Mouse (Mus musculus) adrenal gland, postnatal 4 days (tissue): ENCODE data around the gene Olfr282. TPM values are rescaled to one million over a fixed set of nuclear protein-coding genes. Genes with fewer than 3 reads are reported as not detected.
"Not testable (repeated sequence)": the region's sequence is repeated elsewhere in the genome, so short reads cannot be mapped to it uniquely, and the experiment has no call there.

Experiments
- DNase-seq, 2 experiments: peaks; one replicate each; pipeline ENCODE4 v3.0.0; 2021 to 2022; ENCODE audit warnings: low spot score in 2 of 2, mixed read lengths in 2 of 2
- long read RNA-seq, 2 experiments: library from polyadenylated mRNA; stranded (forward); transcript quantifications; one replicate each; pipeline ENCODE4 v2.0.0; 2021
- total RNA-seq, 2 experiments: library from RNA; stranded (reverse); gene quantifications; 2 replicates each; pipeline ENCODE4 v1.2.3; 2021

Gene Olfr282
- not detected for total RNA-seq
- long read RNA-seq, experiment 1, result 0 reads
- long read RNA-seq, experiment 2, result 0 reads

- DNase-seq, result not testable (repeated sequence)
Observed at GRCm38 (mm10) chr15:98430925-98431324, at the start of gene Olfr282. Gene Olfr282 (plus strand): TSS chr15:98431225.

GRCm38 (mm10) chr15:98387621-98388020 lies 43.4 kb upstream of the Olfr282 start:
- no peak for DNase-seq

GRCm38 (mm10) chr15:98389796-98390195 lies 41.2 kb upstream of the Olfr282 start:
- peak; percentile 70 to 76 for DNase-seq

GRCm38 (mm10) chr15:98391081-98391902 lies 39.7 kb upstream of the Olfr282 start:
- no peak for DNase-seq

- no peak for DNase-seq
Observed at GRCm38 (mm10) chr15:98391903-98392187, 39.2 kb upstream of the Olfr282 start.

- no peak for DNase-seq
Observed at GRCm38 (mm10) chr15:98397136-98397535, 33.9 kb upstream of the Olfr282 start.

- DNase-seq, result no peak
Observed at GRCm38 (mm10) chr15:98402356-98402755, 28.7 kb upstream of the Olfr282 start.

GRCm38 (mm10) chr15:98408406-98409060 lies 22.5 kb upstream of the Olfr282 start:
- DNase-seq, result no peak

- no peak for DNase-seq
Observed at GRCm38 (mm10) chr15:98409635-98410034, 21.4 kb upstream of the Olfr282 start.

- no peak for DNase-seq
Observed at GRCm38 (mm10) chr15:98410249-98410648, 20.8 kb upstream of the Olfr282 start.

GRCm38 (mm10) chr15:98415996-98416395 lies 15.0 kb upstream of the Olfr282 start:
- DNase-seq, result no peak

- not testable (repeated sequence) for DNase-seq
Observed at GRCm38 (mm10) chr15:98416802-98417201, 14.2 kb upstream of the Olfr282 start.

GRCm38 (mm10) chr15:98417285-98417684 lies 13.7 kb upstream of the Olfr282 start:
- not testable (repeated sequence) for DNase-seq

GRCm38 (mm10) chr15:98418096-98418495 lies 12.9 kb upstream of the Olfr282 start:
- no peak for DNase-seq

- no peak for DNase-seq
Observed at GRCm38 (mm10) chr15:98420897-98421296, 10.1 kb upstream of the Olfr282 start.

GRCm38 (mm10) chr15:98424326-98424725 lies 6.7 kb upstream of the Olfr282 start:
- no peak for DNase-seq

- no peak for DNase-seq
Observed at GRCm38 (mm10) chr15:98424753-98425152, 6.3 kb upstream of the Olfr282 start.

- DNase-seq, result no peak
Observed at GRCm38 (mm10) chr15:98425188-98425587, 5.8 kb upstream of the Olfr282 start.

- no peak for DNase-seq
Observed at GRCm38 (mm10) chr15:98444561-98444960, 13.5 kb downstream of the Olfr282 start.

GRCm38 (mm10) chr15:98448521-98448920 lies 17.5 kb downstream of the Olfr282 start:
- no peak for DNase-seq

- DNase-seq, result no peak
Observed at GRCm38 (mm10) chr15:98452288-98452687, 21.3 kb downstream of the Olfr282 start, which contains the start of gene Olfr281. Gene Olfr281 (plus strand): TSS chr15:98452588.

- DNase-seq, result no peak
Observed at GRCm38 (mm10) chr15:98469596-98469995, 38.6 kb downstream of the Olfr282 start, which contains the start of gene OR5BS1P. Gene OR5BS1P (plus strand): TSS chr15:98469896.
